8 mouse cellular contexts compared by ENCODE assay signal in the genomic region with DNA sequence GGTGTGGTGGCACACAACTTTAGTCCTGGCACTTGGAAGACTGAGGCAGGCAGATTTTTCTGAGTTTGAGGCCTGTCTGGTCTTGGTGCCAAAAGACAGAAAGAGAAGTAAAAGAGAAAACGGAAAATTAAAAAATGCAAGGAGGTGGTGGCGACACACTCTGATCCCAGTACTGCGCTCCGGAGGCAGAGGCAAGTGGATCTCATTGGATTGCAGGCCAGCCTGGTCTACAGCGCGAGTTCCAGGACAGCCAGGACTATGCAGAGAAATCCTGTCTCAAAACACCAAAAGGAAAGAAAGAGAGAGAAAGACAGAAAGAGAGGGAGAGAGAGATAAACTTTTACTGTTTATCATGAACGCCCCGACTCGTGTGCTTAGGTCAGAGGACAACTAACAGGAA. TPM values are rescaled to one million over a fixed set of nuclear protein-coding genes. Genes with fewer than 3 reads are reported as not detected.
DNase-seq lines count a peak whose midpoint lies in the region; ATAC-seq lines count a peak whose summit lies in the region.

No protein-coding gene starts in this region.

- H3K4me2 ChIP-seq in kidney, embryonic 14.5 days (replicated peaks; ENCODE audit: low read depth, low read length): peak overlapping the region; percentile 85
- H3K4me2 ChIP-seq in hindbrain, embryonic 12.5 days (replicated peaks): peak overlapping the region; percentile 83
- H3K4me2 ChIP-seq in midbrain, embryonic 13.5 days (replicated peaks): peak overlapping the region; percentile 86

- DNase-seq in kidney, adult 11 months: no peak
- DNase-seq in spleen, adult 18-20 months: no peak
- DNase-seq in cerebellum, adult 11-12 months: no peak

- peaks cover 29% of the 10 kb centered on the region for H3K36me3 ChIP-seq in kidney, embryonic 14.5 days (ENCODE audit: control insufficient read depth, insufficient read depth, low read length)
- peaks cover 28% of the 10 kb centered on the region for H3K36me3 ChIP-seq in hindbrain, embryonic 12.5 days
- peaks cover 29% of the 10 kb centered on the region for H3K36me3 ChIP-seq in midbrain, embryonic 13.5 days

- H3K27me3 ChIP-seq in kidney, embryonic 14.5 days (ENCODE audit: control insufficient read depth, insufficient read depth, low read length): no peaks in the 10 kb centered on the region
- no peaks in the 10 kb centered on the region for H3K27me3 ChIP-seq in hindbrain, embryonic 12.5 days
- H3K27me3 ChIP-seq in midbrain, embryonic 13.5 days: no peaks in the 10 kb centered on the region

- H3K4me1 ChIP-seq in kidney, embryonic 14.5 days (ENCODE audit: control insufficient read depth, insufficient read depth, low read length): peaks cover 5% of the 10 kb centered on the region
- H3K4me1 ChIP-seq in brown adipose tissue, adult 24 weeks (ENCODE audit: control insufficient read depth, insufficient read depth, insufficient read length, low read length): peaks cover 6% of the 10 kb centered on the region; the same call in 1 of the 2 replicates
- peaks cover 6% of the 10 kb centered on the region for H3K4me1 ChIP-seq in hindbrain, embryonic 12.5 days
- peaks cover 13% of the 10 kb centered on the region for H3K4me1 ChIP-seq in midbrain, embryonic 13.5 days (replicated peaks)

- peak; percentile 32; the same call in 1 of the 2 replicates for ATAC-seq in kidney, embryonic 14.5 days (ENCODE audit: low FRiP score, low TSS enrichment)
- peak; percentile 56 for ATAC-seq in hindbrain, embryonic 12.5 days (ENCODE audit: low FRiP score)
- ATAC-seq in midbrain, embryonic 13.5 days: peak; percentile 61
- ATAC-seq in inflammation-experienced regulatory T-cells, adult 6 months: no peak

- peak overlapping the region; percentile 56; the same call in 1 of the 2 replicates for H3K27ac ChIP-seq in kidney, embryonic 14.5 days (ENCODE audit: low read depth, low read length)
- H3K27ac ChIP-seq in brown adipose tissue, adult 24 weeks (replicated peaks; ENCODE audit: low read depth, low read length): peak overlapping the region; percentile 73
- peak overlapping the region; percentile 74 for H3K27ac ChIP-seq in hindbrain, embryonic 12.5 days
- peak overlapping the region; percentile 75 for H3K27ac ChIP-seq in midbrain, embryonic 13.5 days

- H3K4me3 ChIP-seq in kidney, embryonic 14.5 days (ENCODE audit: low read length): peak overlapping the region; percentile 94
- H3K4me3 ChIP-seq in brown adipose tissue, adult 24 weeks (ENCODE audit: insufficient read depth, low read depth, low read length): peak overlapping the region; percentile 68
- peak overlapping the region; percentile 72 for H3K4me3 ChIP-seq in hindbrain, embryonic 12.5 days
- peak overlapping the region; percentile 86 for H3K4me3 ChIP-seq in midbrain, embryonic 13.5 days (replicated peaks)

- H3K9me3 ChIP-seq in kidney, embryonic 14.5 days (ENCODE audit: control insufficient read depth, low read length): no peaks in the 10 kb centered on the region
- H3K9me3 ChIP-seq in hindbrain, embryonic 12.5 days (replicated peaks): no peaks in the 10 kb centered on the region
- no peaks in the 10 kb centered on the region for H3K9me3 ChIP-seq in midbrain, embryonic 13.5 days

- WGBS in kidney, embryonic 14.5 days: 59% methylated on average over 9 of the region's 9 CpGs
- 66% methylated on average over 9 of the region's 9 CpGs for WGBS in hindbrain, embryonic 12.5 days
- WGBS in midbrain, embryonic 13.5 days: 65% methylated on average over 9 of the region's 9 CpGs

- H3K9ac ChIP-seq in kidney, embryonic 14.5 days (ENCODE audit: low read depth, low read length): peak overlapping the region; percentile 96
- H3K9ac ChIP-seq in hindbrain, embryonic 12.5 days: peak overlapping the region; percentile 84
- H3K9ac ChIP-seq in midbrain, embryonic 13.5 days (replicated peaks): peak overlapping the region; percentile 93

RNA-seq across cellular contexts. Expression of gene Ubxn1, which starts 0.5 kb away (rescaled TPM):
- 197 and 222 TPM in 2 replicates for polyA plus RNA-seq in kidney, embryonic 14.5 days (2014; fragmentation: Nextera tagmentation; extraction: Ambion mirVana)
- 188 and 228 TPM in 2 replicates for polyA plus RNA-seq in brown adipose tissue, adult 24 weeks (2012; ENCODE audit: insufficient read depth, insufficient read length, missing spikeins)
- polyA plus RNA-seq in hindbrain, embryonic 12.5 days (2016; fragmentation: Nextera tagmentation; extraction: Ambion mirVana): 166 and 175 TPM in 2 replicates
- polyA plus RNA-seq in midbrain, embryonic 13.5 days (2015; fragmentation: Nextera tagmentation; extraction: Ambion mirVana): 167 and 168 TPM in 2 replicates
- 10 to 100 TPM; 56.1 to 63.1 (median 57.6) TPM for polyA plus RNA-seq in inflammation-experienced regulatory T-cells, adult 6 months (2017; shearing (Covaris generic))

RNA-seq across cellular contexts. Expression of gene Uqcc3, which starts 9.9 kb away (rescaled TPM):
- 63.1 and 70.6 TPM in 2 replicates for polyA plus RNA-seq in kidney, embryonic 14.5 days (2014; fragmentation: Nextera tagmentation; extraction: Ambion mirVana)
- polyA plus RNA-seq in brown adipose tissue, adult 24 weeks (2012; ENCODE audit: insufficient read depth, insufficient read length, missing spikeins): 88.3 and 93.3 TPM in 2 replicates
- 62.1 and 64.7 TPM in 2 replicates for polyA plus RNA-seq in hindbrain, embryonic 12.5 days (2016; fragmentation: Nextera tagmentation; extraction: Ambion mirVana)
- polyA plus RNA-seq in midbrain, embryonic 13.5 days (2015; fragmentation: Nextera tagmentation; extraction: Ambion mirVana): 66.5 and 71.5 TPM in 2 replicates
- 10 to 100 TPM; 78.4 to 90.3 (median 89.6) TPM for polyA plus RNA-seq in inflammation-experienced regulatory T-cells, adult 6 months (2017; shearing (Covaris generic))

RNA-seq across cellular contexts. Expression of gene Lbhd1, which starts 12.7 kb away (rescaled TPM):
- polyA plus RNA-seq in kidney, embryonic 14.5 days (2014; fragmentation: Nextera tagmentation; extraction: Ambion mirVana): 98.0 and 116 TPM in 2 replicates
- 11.9 and 20.2 TPM in 2 replicates for polyA plus RNA-seq in brown adipose tissue, adult 24 weeks (2012; ENCODE audit: insufficient read depth, insufficient read length, missing spikeins)
- polyA plus RNA-seq in hindbrain, embryonic 12.5 days (2016; fragmentation: Nextera tagmentation; extraction: Ambion mirVana): 69.0 and 69.5 TPM in 2 replicates
- polyA plus RNA-seq in midbrain, embryonic 13.5 days (2015; fragmentation: Nextera tagmentation; extraction: Ambion mirVana): 61.5 and 61.8 TPM in 2 replicates
- polyA plus RNA-seq in inflammation-experienced regulatory T-cells, adult 6 months (2017; shearing (Covaris generic)): 100 to 1,000 TPM in 1 of 3 experiments, 10 to 100 TPM in 2; 92.4 to 104 (median 94.7) TPM

RNA-seq across cellular contexts. Expression of gene Gm49403, which starts 12.9 kb away (rescaled TPM):
- not detected in 2 replicates for polyA plus RNA-seq in kidney, embryonic 14.5 days (2014; fragmentation: Nextera tagmentation; extraction: Ambion mirVana)
- polyA plus RNA-seq in brown adipose tissue, adult 24 weeks (2012; ENCODE audit: insufficient read depth, insufficient read length, missing spikeins): not detected in 2 replicates
- polyA plus RNA-seq in hindbrain, embryonic 12.5 days (2016; fragmentation: Nextera tagmentation; extraction: Ambion mirVana): not detected in 2 replicates
- polyA plus RNA-seq in midbrain, embryonic 13.5 days (2015; fragmentation: Nextera tagmentation; extraction: Ambion mirVana): not detected in 2 replicates
- not detected for polyA plus RNA-seq in inflammation-experienced regulatory T-cells, adult 6 months (2017; shearing (Covaris generic))

RNA-seq across cellular contexts. Expression of gene 1810009A15Rik, which starts 17.8 kb away (rescaled TPM):
- 112 and 133 TPM in 2 replicates for polyA plus RNA-seq in kidney, embryonic 14.5 days (2014; fragmentation: Nextera tagmentation; extraction: Ambion mirVana)
- polyA plus RNA-seq in brown adipose tissue, adult 24 weeks (2012; ENCODE audit: insufficient read depth, insufficient read length, missing spikeins): 36.6 and 59.8 TPM in 2 replicates
- 74.3 and 87.4 TPM in 2 replicates for polyA plus RNA-seq in hindbrain, embryonic 12.5 days (2016; fragmentation: Nextera tagmentation; extraction: Ambion mirVana)
- polyA plus RNA-seq in midbrain, embryonic 13.5 days (2015; fragmentation: Nextera tagmentation; extraction: Ambion mirVana): 56.1 and 70.3 TPM in 2 replicates
- 100 to 1,000 TPM; 105 to 125 (median 114) TPM for polyA plus RNA-seq in inflammation-experienced regulatory T-cells, adult 6 months (2017; shearing (Covaris generic))
